Mouse (Mus musculus): ENCODE measurements around the gene Otop1. TPM values are rescaled to one million over a fixed set of nuclear protein-coding genes. Genes with fewer than 3 reads are reported as not detected.

Otop1 gene
- not detected in 2 replicates for polyA plus RNA-seq (2012)

- TF ChIP-seq GATA1 (IDR thresholded peaks at IDR 0.05; ENCODE audit: low read length), result no peak
Observed at GRCm38 (mm10) chr5:38275771-38276170, at the start of gene Otop1. Gene Otop1 (plus strand): TSS chr5:38275972.

GRCm38 (mm10) chr5:38235422-38235821, 40.4 kb upstream of the Otop1 start:
- TF ChIP-seq GATA1 (IDR thresholded peaks at IDR 0.05; ENCODE audit: low read length), result no peak

GRCm38 (mm10) chr5:38236627-38237026, 39.1 kb upstream of the Otop1 start:
- TF ChIP-seq GATA1 (IDR thresholded peaks at IDR 0.05; ENCODE audit: low read length), result no peak

GRCm38 (mm10) chr5:38240727-38241472, 34.9 kb upstream of the Otop1 start:
- no peak for TF ChIP-seq GATA1 (IDR thresholded peaks at IDR 0.05; ENCODE audit: low read length)

GRCm38 (mm10) chr5:38241473-38241834, 34.3 kb upstream of the Otop1 start:
- no peak for TF ChIP-seq GATA1 (IDR thresholded peaks at IDR 0.05; ENCODE audit: low read length)

- no peak for TF ChIP-seq GATA1 (IDR thresholded peaks at IDR 0.05; ENCODE audit: low read length)
Observed at GRCm38 (mm10) chr5:38241966-38242365, 33.8 kb upstream of the Otop1 start.

- no peak for TF ChIP-seq GATA1 (IDR thresholded peaks at IDR 0.05; ENCODE audit: low read length)
Observed at GRCm38 (mm10) chr5:38255195-38255594, 20.6 kb upstream of the Otop1 start.

- no peak for TF ChIP-seq GATA1 (IDR thresholded peaks at IDR 0.05; ENCODE audit: low read length)
Observed at GRCm38 (mm10) chr5:38255644-38256043, 20.1 kb upstream of the Otop1 start.

GRCm38 (mm10) chr5:38256551-38256950, 19.2 kb upstream of the Otop1 start:
- no peak for TF ChIP-seq GATA1 (IDR thresholded peaks at IDR 0.05; ENCODE audit: low read length)

GRCm38 (mm10) chr5:38258034-38258772, 17.6 kb upstream of the Otop1 start:
- TF ChIP-seq GATA1 (IDR thresholded peaks at IDR 0.05; ENCODE audit: low read length), result no peak

- no peak for TF ChIP-seq GATA1 (IDR thresholded peaks at IDR 0.05; ENCODE audit: low read length)
Observed at GRCm38 (mm10) chr5:38258773-38259146, 17.0 kb upstream of the Otop1 start.

- no peak for TF ChIP-seq GATA1 (IDR thresholded peaks at IDR 0.05; ENCODE audit: low read length)
Observed at GRCm38 (mm10) chr5:38259455-38260106, 16.2 kb upstream of the Otop1 start.

- TF ChIP-seq GATA1 (IDR thresholded peaks at IDR 0.05; ENCODE audit: low read length), result no peak
Observed at GRCm38 (mm10) chr5:38260107-38260682, 15.6 kb upstream of the Otop1 start, which contains the start of gene Tmem128. Gene Tmem128 (plus strand): TSS chr5:38260185.

GRCm38 (mm10) chr5:38270942-38271341, 4.8 kb upstream of the Otop1 start:
- no peak for TF ChIP-seq GATA1 (IDR thresholded peaks at IDR 0.05; ENCODE audit: low read length)

GRCm38 (mm10) chr5:38273831-38274230, 1.9 kb upstream of the Otop1 start:
- no peak for TF ChIP-seq GATA1 (IDR thresholded peaks at IDR 0.05; ENCODE audit: low read length)

GRCm38 (mm10) chr5:38276451-38276850, 679 bp downstream of the Otop1 start:
- no peak for TF ChIP-seq GATA1 (IDR thresholded peaks at IDR 0.05; ENCODE audit: low read length)

Data from G1E-ER4 (cell line).